Mouse (Mus musculus) ES-E14 (cell line): Measurements from ENCODE around the gene Cfap157.

Experiments
- CHD2 ChIP-seq: IDR thresholded peaks from 2 replicates; pipeline ENCODE4 v1.6.1; 2014; ENCODE audit warnings: mild to moderate bottlenecking, low read depth, low read length, inconsistent platforms
- HCFC1 ChIP-seq: IDR thresholded peaks from 2 replicates; pipeline ENCODE4 v1.6.1; 2012; ENCODE audit warnings: low read length, inconsistent platforms, borderline replicate concordance; ENCODE audit not compliant: insufficient read depth
- MAFK ChIP-seq: IDR thresholded peaks from 2 replicates; pipeline ENCODE4 v1.6.1; 2014; ENCODE audit warnings: mild to moderate bottlenecking, low read depth, low read length, inconsistent platforms; ENCODE audit not compliant: insufficient read depth
- ZC3H11A ChIP-seq: IDR thresholded peaks from 2 replicates; pipeline ENCODE4 v1.6.1; 2012; ENCODE audit warnings: low read depth, mild to moderate bottlenecking, inconsistent platforms, low read length, borderline replicate concordance
- ZNF384 ChIP-seq: IDR thresholded peaks from 2 replicates; pipeline ENCODE4 v1.6.1; 2012; ENCODE audit warnings: low read depth, low read length, inconsistent platforms

GRCm38 (mm10) chr2:32737008-32737407 is 47.2 kb downstream of the Cfap157 start:
- TF ChIP-seq HCFC1 = no peak
- no peak for TF ChIP-seq ZNF384
- TF ChIP-seq MAFK = no peak
- no peak for TF ChIP-seq CHD2
- no peak for TF ChIP-seq ZC3H11A
